Mouse (Mus musculus): ENCODE results near the gene Rassf2.

GRCm38 (mm10) chr2:131953711-131954110 is 76.3 kb downstream of the Rassf2 start:
- TF ChIP-seq POLR2A (IDR thresholded peaks at IDR 0.05; ENCODE audit: borderline replicate concordance, extremely low read depth, insufficient read depth, insufficient read length, poor library complexity, severe bottlenecking): no peak
- TF ChIP-seq CTCF (IDR thresholded peaks at IDR 0.05; ENCODE audit: borderline replicate concordance, extremely low read depth, insufficient read depth, insufficient read length): no peak

All from brain, embryonic 14.5 days (tissue).